Mouse (Mus musculus) myocyte (in vitro differentiated cells): ENCODE data around the gene Cdk13. TPM values are rescaled to one million over a fixed set of nuclear protein-coding genes. Genes with fewer than 3 reads are reported as not detected.

Experiments
- H3K27me3 ChIP-seq: one replicate; pipeline ENCODE4 v1.6.1; 2011; ENCODE audit not compliant: control insufficient read depth, insufficient read depth, insufficient read length
- H3K36me3 ChIP-seq: one replicate; pipeline ENCODE4 v1.6.1; 2011; ENCODE audit not compliant: control insufficient read depth, insufficient read depth
- H3K4me2 ChIP-seq: one replicate; pipeline ENCODE4 v1.6.1; 2011; ENCODE audit warnings: low read depth, control low read depth
- H3K4me3 ChIP-seq: one replicate; pipeline ENCODE4 v1.5.1; 2011; ENCODE audit warnings: mild to moderate bottlenecking, control low read depth, moderate library complexity
- H3K79me2 ChIP-seq: one replicate; pipeline ENCODE4 v1.6.1; 2011; ENCODE audit not compliant: control insufficient read depth, insufficient read depth
- H3ac ChIP-seq: one replicate; pipeline ENCODE4 v1.6.1; 2011; ENCODE audit not compliant: control insufficient read depth, insufficient read length
- CEBPB ChIP-seq: IDR thresholded peaks from 2 replicates; pipeline ENCODE4 v1.6.1; 2011; ENCODE audit warnings: mild to moderate bottlenecking, moderate library complexity; ENCODE audit not compliant: poor library complexity, insufficient read depth, severe bottlenecking
- E2F4 ChIP-seq: IDR thresholded peaks from one replicate; pipeline ENCODE4 v1.6.1; 2011; ENCODE audit warnings: mild to moderate bottlenecking, control low read depth, moderate library complexity; ENCODE audit not compliant: insufficient read depth
- MAX ChIP-seq: IDR thresholded peaks from one replicate; pipeline ENCODE4 v1.6.1; 2011; ENCODE audit warnings: low read depth, mild to moderate bottlenecking, control low read depth
- MYOD1 ChIP-seq, 3 experiments: IDR thresholded peaks; one replicate each; pipeline ENCODE4 v1.6.1; 2011; ENCODE audit warnings: control low read depth in 2 of 3, low read depth in 2 of 3, mild to moderate bottlenecking in 2 of 3, moderate library complexity in 1 of 3; ENCODE audit not compliant: insufficient read length in 2 of 3, control insufficient read depth in 1 of 3
- MYOG ChIP-seq, 3 experiments: IDR thresholded peaks; one replicate each; pipeline ENCODE4 v1.6.1; 2011; ENCODE audit warnings: control low read depth in 2 of 3, low read depth in 2 of 3, mild to moderate bottlenecking in 2 of 3; ENCODE audit not compliant: insufficient read length in 2 of 3, control insufficient read depth in 1 of 3, insufficient read depth in 1 of 3
- POLR2A ChIP-seq: IDR thresholded peaks from one replicate; pipeline ENCODE4 v1.6.1; 2011; ENCODE audit warnings: low read depth, mild to moderate bottlenecking, control low read depth, moderate library complexity; ENCODE audit not compliant: insufficient read length
- POLR2AphosphoS2 ChIP-seq: IDR thresholded peaks from one replicate; pipeline ENCODE4 v1.6.1; 2011; ENCODE audit warnings: low read depth, control low read depth; ENCODE audit not compliant: insufficient read length
- REST ChIP-seq: IDR thresholded peaks from one replicate; pipeline ENCODE4 v1.6.1; 2011; ENCODE audit warnings: mild to moderate bottlenecking, control low read depth, moderate library complexity; ENCODE audit not compliant: insufficient read depth, insufficient read length
- SRF ChIP-seq: IDR thresholded peaks from one replicate; pipeline ENCODE4 v1.6.1; 2011; ENCODE audit warnings: low read depth; ENCODE audit not compliant: control insufficient read depth, insufficient read length
- TCF12 ChIP-seq: IDR thresholded peaks from one replicate; pipeline ENCODE4 v1.6.1; 2011; ENCODE audit warnings: mild to moderate bottlenecking, control low read depth; ENCODE audit not compliant: poor library complexity, insufficient read depth, severe bottlenecking
- TCF3 ChIP-seq: IDR thresholded peaks from one replicate; pipeline ENCODE4 v1.6.1; 2011; ENCODE audit warnings: low read depth, control low read depth; ENCODE audit not compliant: insufficient read length
- USF1 ChIP-seq: IDR thresholded peaks from one replicate; pipeline ENCODE4 v1.6.1; 2011; ENCODE audit warnings: low read depth, mild to moderate bottlenecking, control low read depth, moderate library complexity
- polyA plus RNA-seq: library from polyadenylated mRNA; unstranded; fragments of >200 nt; fragmentation: generic; extraction: Trizol; gene quantifications from one replicate; pipeline ENCODE4 v1.2.1, GENCODE M21; 2012; ENCODE audit warnings: missing spikeins

Gene Cdk13
- polyA plus RNA-seq, 1 experiment = 11.6 TPM

DNA sequence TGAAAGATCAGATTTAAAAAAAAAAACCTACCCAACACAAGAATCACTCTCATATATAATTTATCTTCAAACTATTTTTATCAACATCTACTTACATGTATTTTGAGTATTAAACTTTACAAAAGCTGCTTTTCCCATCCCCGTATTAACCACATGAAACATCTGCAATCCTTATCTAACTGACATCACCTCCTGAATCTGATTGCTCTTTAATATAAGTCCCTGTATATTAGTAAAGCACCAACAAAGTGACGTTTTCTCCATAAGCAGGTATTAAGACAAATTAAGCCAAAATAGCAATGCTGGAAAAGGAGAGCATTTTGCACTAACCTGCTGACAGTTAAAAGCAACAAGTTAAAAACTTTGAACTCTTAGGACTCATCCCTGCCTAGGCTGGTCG lies 2.0 kb downstream of the Cdk13 start:
- Histone ChIP-seq H3K36me3 (peaks cover 3% of the 10 kb centered on the region), H3ac (peak overlapping the region; percentile 99), H3K4me3 (peak overlapping the region; percentile 86), H3K4me2 (peak overlapping the region; percentile 96), H3K79me2 (peaks cover 55% of the 10 kb centered on the region), H3K27me3 (no peaks in the 10 kb centered on the region)
- TF ChIP-seq CEBPB (no peak), TCF12 (no peak), E2F4 (no peak), TCF3 (no peak), MAX (no peak), MYOD1 (IDR thresholded peaks at IDR 0.05; ENCODE audit: control insufficient read depth in 1 of 3, insufficient read length in 2 of 3, low read depth in 2 of 3) (no peak), POLR2A (no peak), POLR2AphosphoS2 (no peak), USF1 (no peak), REST (no peak), SRF (no peak), MYOG (IDR thresholded peaks at IDR 0.05; ENCODE audit: control insufficient read depth in 1 of 3, insufficient read depth in 1 of 3, insufficient read length in 2 of 3, low read depth in 2 of 3) (no peak)

DNA sequence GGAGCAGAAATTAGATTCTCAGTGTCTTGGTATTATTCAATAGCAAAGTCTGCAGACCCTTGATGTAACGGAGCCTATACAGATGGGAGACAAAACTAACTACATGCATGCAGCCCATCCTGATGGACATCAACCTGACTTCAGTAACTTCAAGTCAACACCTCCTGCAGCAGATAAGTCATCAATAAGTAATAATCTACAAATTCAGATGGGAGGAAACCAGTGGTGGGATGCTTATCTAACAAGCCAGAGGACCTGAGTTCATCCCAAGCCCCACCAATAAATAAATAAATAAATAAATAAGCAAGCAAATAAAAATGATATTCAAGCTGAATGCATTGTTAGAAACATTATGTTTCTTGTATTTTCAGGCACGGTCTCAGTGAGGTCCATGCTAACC lies 5.2 kb downstream of the Cdk13 start:
- no peaks in the 10 kb centered on the region for H3K27me3 ChIP-seq
- peaks cover 21% of the 10 kb centered on the region for H3K36me3 ChIP-seq
- no peak for TF ChIP-seq TCF3
- TF ChIP-seq CEBPB = no peak
- no peak for TF ChIP-seq POLR2A
- no peak for TF ChIP-seq SRF
- TF ChIP-seq USF1 = no peak
- no peak for TF ChIP-seq MYOG (IDR thresholded peaks at IDR 0.05; ENCODE audit: control insufficient read depth in 1 of 3, insufficient read depth in 1 of 3, insufficient read length in 2 of 3, low read depth in 2 of 3)
- no peak for TF ChIP-seq MAX
- no peak for TF ChIP-seq MYOD1 (IDR thresholded peaks at IDR 0.05; ENCODE audit: control insufficient read depth in 1 of 3, insufficient read length in 2 of 3, low read depth in 2 of 3)
- no peak for TF ChIP-seq POLR2AphosphoS2
- TF ChIP-seq REST = no peak
- TF ChIP-seq E2F4 = no peak
- no peak for TF ChIP-seq TCF12
- H3K4me3 ChIP-seq = no peak overlapping the region
- H3K4me2 ChIP-seq = no peak overlapping the region
- no peak overlapping the region for H3ac ChIP-seq
- peaks cover 87% of the 10 kb centered on the region for H3K79me2 ChIP-seq

DNA sequence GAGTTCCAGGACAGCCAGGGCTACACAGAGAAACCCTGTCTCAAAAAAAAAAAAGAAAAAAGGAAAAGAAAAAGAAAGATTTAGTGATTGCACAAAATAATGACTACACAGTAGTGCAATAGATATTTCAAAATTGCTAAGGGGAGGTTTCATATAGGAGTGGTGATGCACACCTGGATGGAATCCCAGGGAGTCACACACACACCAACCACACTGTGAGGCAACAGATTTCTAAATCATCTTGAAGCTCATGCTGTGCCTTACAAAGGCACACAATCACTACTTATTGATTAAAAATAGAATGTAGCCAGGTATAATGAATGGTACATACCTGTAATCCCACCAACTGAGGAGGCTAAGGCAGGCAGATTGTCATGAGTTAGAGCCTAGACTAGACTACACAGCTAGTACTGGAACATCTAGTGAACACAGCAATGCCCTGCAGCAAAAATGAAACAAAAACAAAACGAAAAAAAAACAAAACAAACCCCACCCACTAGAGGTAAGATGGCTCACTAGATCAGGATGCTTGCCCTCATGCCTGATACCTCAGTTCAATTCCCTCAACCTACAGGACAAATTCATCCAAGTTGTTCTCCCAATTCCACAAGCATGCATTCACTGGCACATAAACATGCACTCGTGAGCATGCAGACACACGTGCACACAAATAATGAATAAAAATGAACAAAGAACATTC lies 9.0 kb downstream of the Cdk13 start:
- Histone ChIP-seq H3K4me3 (no peak overlapping the region), H3K4me2 (no peak overlapping the region)

DNA sequence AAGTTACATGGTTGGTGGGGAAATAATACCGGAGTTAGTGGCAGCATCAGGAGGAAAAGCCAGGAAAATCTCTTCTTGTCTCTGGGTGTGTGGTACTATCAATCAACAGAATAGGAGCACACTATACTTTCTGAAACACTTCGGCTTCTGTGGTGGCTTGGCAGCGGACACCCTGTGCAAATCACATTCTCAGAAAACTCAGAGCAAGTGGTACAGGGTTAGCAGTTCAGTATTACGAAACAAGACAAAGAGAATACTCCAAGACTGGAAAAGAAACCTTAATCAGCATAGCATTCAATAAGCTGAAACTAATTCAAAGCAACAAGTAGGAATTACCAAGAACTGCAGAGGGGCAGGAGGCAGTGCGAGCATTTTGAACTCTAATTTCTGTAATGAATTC lies 21.3 kb downstream of the Cdk13 start:
- H3K79me2 ChIP-seq = peaks cover 93% of the 10 kb centered on the region
- no peak overlapping the region for H3ac ChIP-seq
- H3K27me3 ChIP-seq = no peaks in the 10 kb centered on the region
- TF ChIP-seq POLR2A (no peak), E2F4 (no peak), SRF (no peak)
- no peaks in the 10 kb centered on the region for H3K36me3 ChIP-seq
- H3K4me2 ChIP-seq = no peak overlapping the region
- no peak overlapping the region for H3K4me3 ChIP-seq

More for the DNA sequence above, 9.0 kb downstream of the Cdk13 start:
- H3K36me3 ChIP-seq = peaks cover 26% of the 10 kb centered on the region
- H3K27me3 ChIP-seq = no peaks in the 10 kb centered on the region
- peaks cover 98% of the 10 kb centered on the region for H3K79me2 ChIP-seq
- TF ChIP-seq CEBPB = no peak
- no peak for TF ChIP-seq MYOD1 (IDR thresholded peaks at IDR 0.05; ENCODE audit: control insufficient read depth in 1 of 3, insufficient read length in 2 of 3, low read depth in 2 of 3)
- no peak for TF ChIP-seq USF1
- TF ChIP-seq POLR2AphosphoS2 = no peak
- TF ChIP-seq MAX = no peak
- TF ChIP-seq MYOG (IDR thresholded peaks at IDR 0.05; ENCODE audit: control insufficient read depth in 1 of 3, insufficient read depth in 1 of 3, insufficient read length in 2 of 3, low read depth in 2 of 3) = no peak
- TF ChIP-seq SRF = no peak
- no peak overlapping the region for H3ac ChIP-seq

DNA sequence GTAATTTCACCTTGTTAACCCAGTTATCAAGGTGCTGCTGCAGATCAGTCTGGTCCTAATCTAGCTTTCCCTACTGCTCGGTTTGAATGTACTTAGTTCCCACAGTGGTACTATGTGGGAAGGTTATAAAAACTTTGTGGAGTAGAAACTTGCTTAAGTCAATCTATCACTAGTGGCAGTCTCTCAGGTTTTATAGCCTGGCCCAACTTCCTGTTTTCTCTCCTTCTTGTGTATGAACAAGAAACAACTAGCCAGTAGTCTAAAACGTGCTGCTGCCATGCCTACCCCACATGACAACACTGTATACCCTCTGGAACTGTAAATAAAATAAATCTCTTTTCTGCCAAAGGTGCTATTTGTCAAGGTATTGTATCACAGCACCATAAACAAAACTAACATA lies 25.0 kb downstream of the Cdk13 start:
- H3K27me3 ChIP-seq = no peaks in the 10 kb centered on the region
- no peaks in the 10 kb centered on the region for H3K36me3 ChIP-seq
- TF ChIP-seq POLR2AphosphoS2 = no peak
- no peak for TF ChIP-seq TCF3
- TF ChIP-seq MAX = no peak
- no peak for TF ChIP-seq E2F4
- no peak for TF ChIP-seq POLR2A
- no peak for TF ChIP-seq REST
- TF ChIP-seq TCF12 = no peak
- no peak for TF ChIP-seq MYOG (IDR thresholded peaks at IDR 0.05; ENCODE audit: control insufficient read depth in 1 of 3, insufficient read depth in 1 of 3, insufficient read length in 2 of 3, low read depth in 2 of 3)
- no peak for TF ChIP-seq MYOD1 (IDR thresholded peaks at IDR 0.05; ENCODE audit: control insufficient read depth in 1 of 3, insufficient read length in 2 of 3, low read depth in 2 of 3)
- no peak for TF ChIP-seq SRF
- no peak for TF ChIP-seq USF1
- no peak for TF ChIP-seq CEBPB
- H3ac ChIP-seq = no peak overlapping the region
- peaks cover 98% of the 10 kb centered on the region for H3K79me2 ChIP-seq
- no peak overlapping the region for H3K4me2 ChIP-seq
- no peak overlapping the region for H3K4me3 ChIP-seq
